Mouse (Mus musculus) frontal cortex, adult 2 months (tissue): ENCODE results near the gene Olfr688. TPM values are rescaled to one million over a fixed set of nuclear protein-coding genes. Genes with fewer than 3 reads are reported as not detected.

Experiments used
- DNase-seq, 2 experiments: peaks; one replicate each; pipeline ENCODE4 v3.0.0; 2022; ENCODE audit warnings: low spot score in 1 of 2; ENCODE audit errors: extremely low spot score in 1 of 2
- polyA plus RNA-seq: library from polyadenylated mRNA; depleted of rRNA; stranded (reverse); fragments of >200 nt; gene quantifications from 2 replicates; pipeline ENCODE4 v1.2.3, GENCODE M21; 2012; rRNA removed

Olfr688 gene
- polyA plus RNA-seq: not detected in 2 replicates

- DNase-seq: no peak
Measured at GRCm38 (mm10) chr7:105287795-105288194, at the start of gene Olfr688. Olfr688 (plus strand) TSS chr7:105288095.

GRCm38 (mm10) chr7:105247671-105248070, 40.2 kb upstream of the Olfr688 start:
- DNase-seq: no peak

GRCm38 (mm10) chr7:105248197-105248596, 39.7 kb upstream of the Olfr688 start:
- no peak for DNase-seq

GRCm38 (mm10) chr7:105256656-105257055, 31.2 kb upstream of the Olfr688 start:
- DNase-seq: no peak

- DNase-seq: no peak
Measured at GRCm38 (mm10) chr7:105272426-105272825, 15.5 kb upstream of the Olfr688 start.

DNA sequence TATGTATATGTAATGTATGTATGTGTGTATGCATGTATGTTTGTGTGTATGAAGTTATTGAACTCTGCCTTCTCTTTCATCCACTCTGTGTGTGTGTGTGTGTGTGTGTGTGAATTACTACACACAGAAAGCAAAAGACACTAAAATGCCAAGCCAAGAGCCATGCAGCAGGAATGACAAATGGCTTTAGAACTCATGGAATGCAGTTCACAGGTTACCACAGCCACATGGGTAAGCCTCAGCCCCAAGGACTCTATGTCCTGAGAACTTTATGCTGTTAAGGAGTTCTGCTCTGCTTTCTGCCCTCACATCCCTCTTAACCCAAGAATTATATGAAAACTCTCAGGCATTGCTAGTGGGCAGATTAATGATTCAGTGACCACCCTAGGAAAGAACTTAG, 2.2 kb downstream of the Olfr688 start:
- DNase-seq: no peak

DNA sequence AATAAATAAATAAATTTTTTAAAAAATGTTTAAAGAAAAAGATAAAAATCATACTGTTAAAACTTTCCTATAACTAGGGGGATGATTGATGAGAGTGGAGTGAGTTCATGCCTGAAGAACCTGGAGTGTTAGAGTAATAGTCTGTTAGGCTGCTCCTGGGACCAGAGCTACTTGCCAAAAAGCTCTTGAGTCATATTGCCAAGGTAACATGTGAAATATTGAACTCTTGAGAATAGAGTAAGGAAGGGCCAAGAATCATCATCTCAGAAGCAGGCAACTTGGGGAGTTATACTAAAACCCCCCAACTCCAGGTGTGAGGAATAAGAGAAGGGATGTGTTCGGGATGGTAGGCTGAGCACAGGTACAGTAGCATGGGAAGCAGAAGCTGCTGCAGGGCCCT, 23.0 kb downstream of the Olfr688 start, which contains the start of gene Olfr689:
Gene Olfr689, plus strand, starts transcription at position 301 of the 400 bp plus-strand sequence.
- no peak for DNase-seq

DNA sequence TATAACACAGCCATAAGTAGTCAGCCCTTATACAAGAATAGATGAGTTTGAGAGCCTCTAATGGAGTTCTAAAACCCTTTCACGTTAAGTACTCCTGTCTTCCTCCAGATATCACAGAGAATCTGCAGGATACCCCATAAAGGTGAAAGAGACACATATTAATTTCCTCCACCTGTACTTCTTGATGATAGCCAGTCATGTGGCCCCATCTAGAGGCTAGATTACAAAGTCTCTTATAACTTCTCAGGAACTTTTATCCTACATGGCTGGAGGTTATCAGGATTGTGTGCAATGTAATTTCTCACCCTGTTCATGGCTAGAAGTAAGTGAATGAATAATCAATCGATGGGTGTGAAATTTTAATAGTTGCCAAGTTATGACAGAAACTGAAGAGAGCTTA, 37.4 kb downstream of the Olfr688 start:
- no peak for DNase-seq

DNA sequence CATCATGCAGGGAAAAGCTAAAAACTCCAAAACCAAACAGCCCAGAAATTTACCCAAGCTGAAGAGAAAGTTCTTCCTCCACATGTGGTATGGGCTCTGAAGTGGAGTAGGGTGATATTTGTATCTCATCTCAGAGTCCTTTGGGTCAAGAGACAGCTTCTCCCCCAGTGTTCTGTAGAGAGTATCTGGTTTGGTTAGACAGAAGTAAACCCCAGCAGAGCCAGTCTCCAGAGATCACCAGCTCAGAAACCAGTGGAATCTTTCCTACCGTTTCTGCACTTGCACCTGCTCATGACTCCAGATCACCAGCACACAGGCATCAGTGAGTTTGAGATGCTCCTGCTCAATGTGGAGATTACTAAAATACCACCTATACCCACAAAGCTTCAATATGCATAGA, 46.1 kb downstream of the Olfr688 start, which contains the start of gene Olfr690:
Gene Olfr690, minus strand, starts transcription at position 101 of the 400 bp plus-strand sequence.
- no peak for DNase-seq

Other genes starting within 250 kb of the Olfr688 start
- gene Olfr677, start 236.7 kb upstream of the Olfr688 start, polyA plus RNA-seq: not detected in 2 replicates
- not detected in 2 replicates for gene Olfr678, start 223.6 kb upstream of the Olfr688 start, polyA plus RNA-seq
- not detected in 2 replicates for gene Olfr679, start 206.9 kb upstream of the Olfr688 start, polyA plus RNA-seq
- not detected in 2 replicates for gene Olfr680-ps1, start 195.3 kb upstream of the Olfr688 start, polyA plus RNA-seq
- gene Olfr681, start 171.3 kb upstream of the Olfr688 start, polyA plus RNA-seq: 0.19 TPM in 1 of 2 replicates, not detected in the other
- 0.15 TPM in 1 of 2 replicates, not detected in the other for gene Olfr683, start 141.1 kb upstream of the Olfr688 start, polyA plus RNA-seq
- gene Olfr684, start 124.4 kb upstream of the Olfr688 start, polyA plus RNA-seq: 0.11 TPM in 1 of 2 replicates, not detected in the other
- gene Olfr685, start 102.1 kb upstream of the Olfr688 start, polyA plus RNA-seq: 0.06 TPM in 1 of 2 replicates, not detected in the other
- 0.04 TPM in 1 of 2 replicates, not detected in the other for gene Olfr686, start 80.6 kb upstream of the Olfr688 start, polyA plus RNA-seq
- gene Olfr689, start 23.1 kb downstream of the Olfr688 start, polyA plus RNA-seq: not detected in 2 replicates
- 0.30 and 1.3 TPM in 2 replicates for gene Olfr690, start 46.0 kb downstream of the Olfr688 start, polyA plus RNA-seq
- gene Olfr691, start 54.2 kb downstream of the Olfr688 start, polyA plus RNA-seq: 0.44 and 1.2 TPM in 2 replicates
- gene Olfr692, start 80.1 kb downstream of the Olfr688 start, polyA plus RNA-seq: not detected in 2 replicates
- 0.08 TPM in 1 of 2 replicates, not detected in the other for gene Gm5901, start 86.9 kb downstream of the Olfr688 start, polyA plus RNA-seq
- gene Fam160a2, start 112.0 kb downstream of the Olfr688 start, polyA plus RNA-seq: 41.3 and 45.9 TPM in 2 replicates
- 1.5 and 1.8 TPM in 2 replicates for gene Cnga4, start 116.5 kb downstream of the Olfr688 start, polyA plus RNA-seq
- 72.2 and 80.3 TPM in 2 replicates for gene Cckbr, start 137.6 kb downstream of the Olfr688 start, polyA plus RNA-seq
- gene Cavin3, start 194.2 kb downstream of the Olfr688 start, polyA plus RNA-seq: 30.1 and 30.8 TPM in 2 replicates